Mouse (Mus musculus) gastrocnemius, adult 8-10 months (tissue): ENCODE measurements around the gene Uvssa. TPM values are rescaled to one million over a fixed set of nuclear protein-coding genes. Genes with fewer than 3 reads are reported as not detected.

Source experiments
- DNase-seq, 2 experiments: peaks; one replicate each; pipeline ENCODE4 v3.0.0; 2022; ENCODE audit warnings: low spot score in 2 of 2
- total RNA-seq, 4 experiments: library from RNA; stranded (reverse); gene quantifications; 2 replicates each; pipeline ENCODE4 v1.2.4; 2022

Gene Uvssa
- total RNA-seq, 4 experiments from 2014 or later, result 1.6 to 2.4 (median 2.3) TPM

DNA sequence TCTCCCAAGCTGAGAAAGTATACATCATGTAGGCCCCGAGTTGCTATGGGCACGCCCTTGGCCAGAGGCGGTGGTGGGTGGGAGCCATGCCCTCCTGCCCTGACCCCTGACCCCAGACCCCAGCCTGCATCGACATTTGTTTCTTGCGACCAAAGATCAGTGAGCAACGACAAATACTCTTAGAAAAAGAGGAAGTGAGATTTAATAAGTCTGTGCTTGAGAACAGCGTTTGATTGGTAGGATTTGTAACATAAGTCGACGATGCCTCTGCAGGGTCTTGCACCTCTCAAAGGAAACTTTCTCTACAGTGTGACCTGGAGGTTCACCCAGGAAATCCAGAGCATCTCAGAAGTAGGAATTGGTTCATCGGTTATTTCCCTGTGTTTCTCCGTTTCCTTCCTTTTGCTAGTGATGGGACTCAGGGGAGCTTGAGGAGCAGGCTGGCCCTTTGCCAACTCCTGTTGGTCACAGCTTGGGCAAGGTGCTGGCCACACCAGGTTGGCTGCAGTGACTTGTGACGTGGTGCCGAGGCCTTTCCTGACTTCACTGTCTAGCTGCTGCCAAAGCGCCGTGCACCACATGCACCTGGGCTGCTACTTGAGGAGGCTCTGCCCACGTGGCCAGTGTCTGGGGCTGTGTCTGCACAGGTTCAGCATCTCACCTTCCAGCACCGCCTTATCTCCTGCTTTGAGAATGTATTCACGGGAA, 5.9 kb upstream of the Uvssa start:
- DNase-seq, result no peak

DNA sequence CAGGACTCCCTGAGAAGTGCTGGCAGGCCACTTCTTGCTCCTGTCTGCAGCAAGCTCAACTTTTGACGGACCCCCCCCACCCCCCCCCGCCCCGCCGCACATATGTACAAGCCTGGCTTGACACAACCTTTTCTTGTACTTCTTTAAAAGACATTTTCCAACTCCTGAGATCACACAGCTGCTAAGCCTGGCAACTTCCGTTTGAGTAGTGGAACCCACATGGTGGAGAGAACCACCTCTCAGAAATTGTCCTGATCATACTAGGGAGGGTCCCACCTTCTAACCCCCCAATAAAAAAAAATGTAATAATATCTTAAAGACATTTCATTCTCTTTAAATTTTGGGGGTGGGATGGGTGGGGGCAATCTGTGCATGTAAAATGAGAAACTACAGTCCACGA, 1.2 kb upstream of the Uvssa start:
- DNase-seq, result no peak

DNA sequence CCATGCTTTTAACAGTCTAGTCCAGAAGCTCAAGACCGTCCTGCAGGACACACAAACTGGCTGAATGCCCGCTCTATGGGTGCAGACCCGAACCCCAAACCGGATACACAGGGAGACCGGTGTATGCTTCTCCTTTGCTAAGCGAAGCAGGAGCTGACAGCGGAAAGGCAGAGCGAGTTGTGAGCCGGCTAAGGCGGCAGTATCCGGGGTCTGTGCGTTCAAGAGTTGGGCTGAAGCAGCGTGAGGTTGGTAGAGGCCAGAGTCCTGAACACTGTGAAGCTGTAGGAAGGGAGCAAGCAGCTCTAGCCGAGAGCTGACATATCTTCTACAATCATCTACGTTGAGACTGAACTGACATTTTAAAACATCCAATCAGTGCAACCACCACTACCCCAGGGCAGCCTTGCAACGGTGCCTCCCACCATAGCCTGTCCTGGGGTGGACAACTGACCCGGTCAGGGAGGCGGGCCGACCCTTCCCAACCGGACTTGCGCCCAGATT, 498 bp upstream of the Uvssa start:
- no peak for DNase-seq

DNA sequence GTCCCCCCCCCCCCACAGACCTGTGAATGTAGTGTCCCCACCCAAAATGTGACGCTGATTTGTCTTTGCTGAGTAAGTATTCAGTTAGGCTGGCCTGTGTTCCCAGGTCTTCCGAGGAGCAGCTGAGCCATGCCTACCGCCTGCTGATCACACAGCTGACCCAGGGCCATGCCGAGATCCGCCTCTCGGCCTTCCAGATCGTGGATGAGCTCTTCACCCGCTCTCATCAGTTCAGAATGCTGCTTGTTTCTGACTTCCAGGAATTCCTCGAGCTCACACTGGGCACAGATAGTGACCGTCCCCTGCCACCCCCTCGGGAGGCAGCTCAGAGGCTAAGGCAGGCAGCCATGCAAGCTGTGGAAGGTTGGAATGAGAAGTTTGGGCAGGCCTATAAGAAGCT, 9.2 kb downstream of the Uvssa start:
- DNase-seq, result no peak

DNA sequence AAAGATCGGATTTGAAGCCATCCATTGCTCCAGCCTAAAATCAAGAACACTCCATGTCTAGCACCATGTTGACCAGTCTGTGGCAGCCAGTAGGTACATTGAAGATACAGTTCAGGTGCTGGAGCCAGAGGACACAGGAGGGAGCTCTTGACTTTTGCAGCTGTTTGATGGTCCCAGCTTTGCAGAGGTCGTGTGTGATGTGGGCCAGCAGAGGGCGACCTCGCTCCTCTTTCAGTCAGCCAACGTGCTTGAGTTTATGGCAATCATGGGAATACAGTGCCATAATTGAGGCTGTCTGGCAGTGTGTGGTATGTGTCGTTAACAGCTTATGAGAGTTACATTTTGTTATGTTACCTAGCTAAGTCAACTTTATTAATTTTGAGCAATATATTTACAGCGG, 15.5 kb downstream of the Uvssa start:
- peak; percentile 57 to 63 for DNase-seq

DNA sequence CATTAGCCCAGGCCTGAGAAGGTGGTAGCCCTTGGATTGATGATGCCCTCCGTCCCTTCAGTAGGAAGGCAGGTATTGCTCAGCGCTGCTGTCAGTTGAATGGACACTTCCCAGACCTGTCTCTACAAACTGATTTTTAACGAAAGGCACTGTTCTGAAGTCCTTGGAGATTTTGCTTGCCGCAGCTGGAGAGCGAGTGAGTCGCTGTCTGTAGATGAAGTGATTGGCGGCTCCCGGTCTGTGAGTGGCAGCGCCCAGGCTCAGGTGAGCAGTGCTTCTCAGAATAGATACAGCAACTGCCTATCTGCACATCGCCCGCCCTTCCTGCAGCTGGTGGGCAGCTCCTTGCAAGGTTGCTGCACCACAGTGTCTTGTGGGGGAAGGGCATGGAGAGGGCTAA, 17.3 kb downstream of the Uvssa start:
- DNase-seq, result no peak

DNA sequence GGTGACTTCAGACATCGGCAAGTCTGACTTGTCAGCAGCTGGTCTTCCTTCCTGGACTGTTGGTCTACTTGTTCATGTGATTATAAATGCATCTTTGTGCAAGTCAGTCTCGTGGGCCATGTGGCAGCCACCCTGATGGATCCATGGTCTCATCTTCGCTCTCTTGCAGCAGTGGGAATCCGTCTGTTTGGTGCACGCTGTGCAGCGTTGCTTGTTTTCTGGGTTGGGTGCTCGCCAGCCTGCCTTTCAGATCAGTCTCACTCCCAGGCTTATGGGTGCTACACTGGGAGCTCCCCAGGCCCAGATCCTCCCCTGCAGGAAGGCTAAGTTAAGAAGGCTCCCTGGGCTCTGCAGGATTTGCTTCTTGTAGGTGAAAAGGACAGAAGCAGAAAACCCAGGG, 18.5 kb downstream of the Uvssa start:
- DNase-seq, result no peak

DNA sequence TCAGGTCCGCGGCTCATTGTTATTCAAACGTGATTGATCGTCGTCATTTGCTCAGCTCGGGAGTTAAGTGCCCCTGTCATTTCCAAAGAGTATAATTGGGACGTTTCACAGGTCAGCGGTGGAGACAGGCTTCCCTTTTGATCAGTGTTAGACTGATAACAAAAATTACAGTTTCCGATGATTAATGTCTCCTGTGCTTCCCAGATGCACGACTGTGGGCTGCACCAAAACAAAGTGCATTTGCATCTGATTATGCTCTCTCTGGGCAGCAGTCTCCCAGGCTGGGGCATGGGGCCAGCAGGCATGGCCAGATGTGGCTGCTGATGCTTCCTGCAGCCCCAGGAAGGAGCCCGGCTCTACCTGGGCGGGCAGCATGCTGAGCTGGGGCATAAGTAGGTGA, 22.5 kb downstream of the Uvssa start:
- no peak for DNase-seq

DNA sequence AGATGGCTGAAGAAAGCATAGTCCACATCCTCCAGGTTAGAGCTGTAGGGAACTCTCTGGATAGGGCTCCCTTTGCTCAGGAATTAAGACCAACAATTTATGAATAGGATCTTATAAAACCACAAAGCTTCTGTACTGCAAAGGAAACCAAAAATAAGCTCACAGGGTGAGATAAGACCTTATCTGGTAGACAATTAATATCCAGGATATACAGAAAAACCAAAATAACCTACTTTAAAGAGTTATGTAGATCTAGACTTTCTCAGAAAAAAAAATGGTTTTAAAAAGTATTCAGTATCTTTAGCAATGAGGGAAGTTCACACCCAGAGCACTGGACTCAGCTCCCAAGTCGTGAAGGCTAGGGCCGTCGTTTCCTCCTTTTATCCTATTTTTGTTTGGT, 42.0 kb downstream of the Uvssa start:
- DNase-seq, result no peak

DNA sequence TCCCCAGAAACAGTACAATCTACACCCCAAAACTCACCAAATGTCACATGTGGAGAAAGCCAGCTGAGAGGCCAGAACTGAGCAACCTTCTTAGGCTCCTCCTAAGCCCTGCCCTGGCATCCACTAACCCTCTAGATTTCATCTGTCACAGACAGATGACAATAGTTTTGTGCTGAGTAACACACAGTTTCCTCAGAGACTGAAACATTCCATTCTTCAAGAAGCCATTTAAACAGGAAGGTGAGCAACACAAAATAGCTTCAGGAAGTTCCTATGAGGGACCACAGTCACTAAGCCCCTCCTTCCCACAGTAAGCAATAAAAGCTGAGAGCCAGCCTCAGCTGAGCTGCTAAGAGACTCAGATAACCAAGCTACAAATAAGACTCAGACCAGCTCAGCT, 49.1 kb downstream of the Uvssa start:
- DNase-seq, result no peak

DNA sequence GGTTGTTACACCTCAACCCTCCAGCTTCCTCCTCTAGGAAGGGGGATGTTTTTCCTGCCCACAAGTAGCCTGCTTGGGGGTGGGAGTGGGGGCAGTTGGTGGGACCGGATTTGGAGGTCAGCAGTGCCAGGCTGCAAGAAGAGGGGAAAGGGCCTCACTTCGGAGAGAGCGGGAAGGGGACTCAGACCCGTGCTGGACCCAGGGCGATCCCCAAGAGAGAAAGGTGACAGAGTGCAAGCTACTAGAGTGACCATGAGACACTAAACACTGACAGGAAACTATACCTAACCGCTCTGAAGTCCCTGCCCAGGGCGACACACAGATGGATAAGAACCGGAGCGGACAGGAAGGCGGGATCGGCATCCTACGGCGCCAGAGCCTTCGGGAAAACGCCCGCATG, 51.8 kb downstream of the Uvssa start:
- DNase-seq, result no peak

DNA sequence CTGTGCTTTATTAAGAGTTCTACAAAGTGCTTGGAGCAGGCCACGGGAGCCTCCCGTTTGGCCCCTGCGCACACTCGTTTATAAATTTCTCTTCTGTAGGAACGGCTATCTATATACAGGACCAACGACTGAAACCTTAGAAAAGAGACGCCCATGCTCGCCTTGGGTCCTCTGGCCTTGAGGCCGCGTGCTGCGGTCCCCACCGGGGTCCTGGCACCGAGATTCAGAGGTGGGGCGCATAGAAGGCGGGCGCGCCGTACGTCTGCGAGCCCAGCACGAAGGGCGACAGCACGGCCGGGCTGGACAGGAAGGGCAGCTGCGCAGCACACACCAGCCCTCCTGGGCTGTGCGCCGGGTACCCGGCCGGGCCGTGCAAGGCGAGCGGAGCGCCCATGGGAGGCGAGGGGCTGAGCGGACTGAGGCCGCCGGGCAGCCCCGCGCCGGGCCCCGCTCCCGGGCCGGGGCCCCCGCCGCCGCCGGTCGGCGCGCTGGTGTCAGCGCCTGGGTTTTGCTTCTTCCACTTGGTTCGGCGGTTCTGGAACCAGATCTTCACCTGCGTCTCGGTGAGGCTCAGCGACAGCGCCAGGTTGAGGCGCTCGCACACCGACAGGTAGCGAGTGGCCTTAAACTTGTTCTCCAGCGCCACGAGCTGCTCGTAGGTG, 52.3 kb downstream of the Uvssa start:
- no peak for DNase-seq

DNA sequence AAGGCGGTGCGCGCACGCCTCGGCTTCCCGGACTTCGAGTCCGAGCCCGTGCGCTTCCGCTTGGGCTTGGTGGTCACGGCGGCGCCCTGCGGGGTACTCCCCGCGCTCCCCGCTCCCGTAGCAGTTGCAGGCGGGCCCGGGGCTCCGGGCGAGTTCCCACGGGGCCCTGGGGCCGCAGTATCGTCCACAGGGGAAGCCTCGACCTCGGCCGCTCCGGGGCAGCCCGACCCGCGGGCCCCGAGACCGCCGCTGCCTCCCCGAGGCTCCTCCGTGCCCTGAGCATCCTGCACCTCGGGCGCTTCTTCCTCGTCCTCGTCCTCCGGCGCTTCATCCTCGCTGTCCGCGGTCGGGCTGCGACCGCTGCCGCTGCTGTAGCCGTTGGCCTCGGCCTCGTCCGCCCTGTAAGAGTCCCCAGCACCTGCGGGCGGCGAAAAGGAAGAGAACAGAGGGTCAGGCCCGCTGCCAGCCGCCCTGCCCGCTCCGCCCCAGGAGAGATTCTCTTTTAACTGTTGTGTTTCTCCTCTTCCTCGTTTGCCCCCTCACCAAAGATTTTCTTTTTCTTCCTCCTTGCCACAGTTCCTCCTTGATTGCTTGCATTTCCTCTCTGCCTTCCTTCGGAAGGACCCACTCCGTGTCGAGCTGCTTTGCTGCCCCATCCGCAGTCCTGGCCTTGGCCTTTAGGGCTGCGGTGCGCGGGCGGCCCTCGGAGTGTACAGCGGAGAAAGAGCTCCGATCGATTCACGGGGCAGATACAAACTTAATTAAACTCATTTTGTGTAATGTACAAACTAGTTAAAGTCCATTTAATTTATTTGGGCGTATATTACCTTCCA, 53.0 kb downstream of the Uvssa start:
- no peak for DNase-seq

DNA sequence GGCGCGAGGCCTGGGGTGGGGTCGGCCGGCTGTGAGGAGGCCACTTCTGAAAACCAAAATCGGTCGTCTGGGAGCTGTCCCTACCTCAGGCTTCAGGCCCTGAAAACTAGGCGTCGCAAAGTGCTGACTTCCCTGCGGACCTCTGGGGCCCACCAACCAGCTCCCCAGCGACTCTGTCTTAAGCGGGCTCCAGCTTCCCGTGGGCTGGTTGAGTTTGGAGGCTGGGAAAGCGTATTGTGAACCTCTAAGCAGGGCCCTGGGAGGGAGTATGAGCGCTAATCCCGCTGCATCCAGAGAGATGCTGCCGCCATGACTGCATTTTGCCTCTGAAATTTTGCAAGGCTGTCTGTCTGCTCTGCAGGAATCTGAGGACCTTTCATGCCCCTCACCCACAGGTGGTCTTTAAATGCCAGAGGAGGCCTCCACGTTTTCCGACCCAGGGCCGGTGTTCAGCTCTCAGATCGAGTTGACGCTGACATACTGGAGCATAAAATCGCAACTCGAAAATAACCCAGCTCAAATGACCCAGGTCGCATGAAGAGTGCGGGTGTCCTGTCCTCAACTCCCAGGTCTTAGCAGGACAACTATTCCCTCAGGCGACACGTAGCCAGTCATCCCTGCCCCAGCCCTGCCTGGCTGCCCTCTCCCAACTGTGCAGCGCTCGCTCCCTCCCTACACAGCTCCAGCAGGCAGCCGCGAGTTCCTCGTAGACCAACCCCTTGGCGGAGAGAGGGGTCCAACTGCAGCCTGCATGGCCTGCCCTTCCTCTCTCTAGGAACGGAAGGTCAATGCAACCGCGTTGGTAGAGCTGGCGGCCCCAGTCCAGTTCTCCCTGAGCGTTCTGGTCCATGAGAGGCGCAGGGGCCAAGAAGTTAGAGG, 53.9 kb downstream of the Uvssa start:
- DNase-seq, result no peak

DNA sequence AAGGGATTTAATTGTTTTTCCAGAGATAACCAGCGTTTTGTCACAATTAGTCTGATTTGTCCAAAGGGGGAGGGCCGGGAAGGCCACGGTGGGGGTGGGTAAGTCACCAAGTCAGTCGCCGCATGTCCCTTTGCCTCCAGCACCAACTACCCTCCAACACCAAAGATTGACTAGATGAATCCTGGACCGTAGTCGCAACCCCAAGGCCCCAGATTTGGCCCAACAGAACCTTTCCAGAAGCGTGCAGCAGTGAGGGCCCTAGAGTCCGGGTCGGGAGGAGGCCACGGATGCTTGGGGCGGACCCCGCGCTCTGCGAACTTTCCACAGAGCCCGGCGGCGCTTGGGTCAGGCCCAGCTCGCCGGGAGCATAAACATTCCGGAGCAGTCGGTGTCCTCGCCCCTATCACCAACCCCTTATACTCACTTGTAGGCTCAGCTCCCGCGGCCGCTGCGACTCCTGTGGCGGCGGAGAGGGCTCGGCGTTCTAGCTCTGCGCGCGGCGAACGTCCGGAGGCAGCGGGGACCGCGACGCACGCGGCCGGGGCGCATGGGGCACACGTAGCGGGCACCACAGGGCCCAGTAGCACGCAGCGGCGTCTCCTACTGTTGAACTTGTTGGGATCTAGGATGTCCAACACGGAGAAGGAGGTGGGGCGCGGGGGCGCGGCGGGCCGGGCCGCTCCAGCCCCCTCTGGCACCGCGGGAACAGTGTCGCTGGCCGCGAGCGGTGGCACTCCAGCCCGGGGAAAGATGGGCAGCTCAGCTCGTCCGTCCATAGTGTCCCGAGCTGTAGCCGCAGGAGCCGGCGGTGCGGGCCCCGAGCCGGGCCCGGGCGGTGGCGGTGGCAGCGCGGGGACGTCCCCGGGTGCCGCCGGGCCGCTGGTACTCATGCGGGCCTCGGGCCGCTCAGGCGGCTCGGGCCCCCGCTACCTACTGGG, 55.1 kb downstream of the Uvssa start, which contains the start of gene Nkx1-1:
Gene Nkx1-1, minus strand, starts transcription at position 776 of the 938 bp plus-strand sequence.
- DNase-seq, result no peak

DNA sequence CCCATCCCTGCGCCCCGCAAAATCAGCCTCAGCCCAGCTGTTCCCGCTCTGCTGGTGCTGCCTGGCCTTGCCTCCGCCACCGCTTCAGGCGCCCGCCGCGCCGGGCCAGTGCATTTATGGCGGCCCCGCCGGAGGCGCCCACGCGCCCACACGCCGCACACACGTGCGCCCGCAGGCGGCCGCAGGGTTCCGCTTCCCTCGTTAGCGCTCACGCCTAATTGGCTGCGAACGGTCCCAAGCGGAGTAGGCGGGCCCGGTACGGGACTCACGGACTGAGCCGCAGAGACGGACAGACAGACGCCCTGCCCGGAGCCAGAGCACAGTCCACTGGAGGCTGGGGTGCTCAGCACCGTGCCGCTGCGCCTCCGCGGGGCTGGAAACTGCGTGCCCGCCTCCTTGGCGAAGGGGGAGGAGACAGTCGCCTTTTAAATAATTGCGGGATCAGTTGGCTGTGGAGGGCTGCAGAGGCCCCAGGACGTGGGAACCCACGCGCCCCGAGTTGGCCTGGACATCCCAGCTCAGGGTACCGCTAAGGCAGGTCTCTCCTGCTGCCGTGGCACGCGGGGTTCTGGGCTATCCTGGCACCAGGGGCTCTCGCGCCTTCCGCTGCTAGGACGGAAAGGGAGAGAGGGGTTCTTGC, 55.9 kb downstream of the Uvssa start:
- no peak for DNase-seq

DNA sequence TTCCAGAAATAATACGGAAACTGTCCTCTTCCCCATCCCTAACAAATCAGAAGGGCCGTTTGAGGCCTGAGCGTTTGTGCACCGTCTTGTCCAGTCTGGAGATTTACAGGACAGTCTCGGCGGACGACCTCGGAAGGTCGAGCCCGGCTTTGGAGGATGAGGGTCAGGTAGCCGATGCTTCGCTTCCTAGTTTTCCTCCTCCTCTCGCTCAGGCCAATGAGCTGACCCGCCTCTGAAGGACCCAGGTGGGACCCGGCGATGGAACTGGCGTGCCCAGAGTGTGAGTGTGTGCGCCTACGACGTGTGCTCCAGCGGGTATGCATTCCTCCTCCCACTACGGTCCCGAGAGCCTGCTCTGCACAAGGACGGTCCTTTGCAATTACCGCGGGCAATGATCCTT, 56.8 kb downstream of the Uvssa start:
- no peak for DNase-seq

DNA sequence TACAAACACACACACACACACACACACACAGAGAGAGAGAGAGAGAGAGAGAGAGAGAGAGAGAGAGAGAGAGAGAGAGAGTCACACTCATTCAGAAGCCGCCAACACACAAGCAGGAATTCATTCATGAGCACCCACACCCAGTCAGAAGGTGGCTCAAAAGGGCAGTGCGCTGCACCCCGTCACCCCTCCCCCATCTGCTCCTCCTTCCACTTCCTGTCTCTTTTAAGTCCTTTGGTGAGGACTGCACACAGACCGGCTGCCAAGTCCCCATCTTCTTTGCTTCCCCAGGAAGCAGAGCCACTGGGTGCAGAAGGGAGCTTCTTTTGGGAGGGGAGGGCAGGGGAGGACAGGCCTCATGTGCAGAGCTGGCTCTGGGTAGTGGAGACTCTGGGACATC, 57.6 kb downstream of the Uvssa start:
- no peak for DNase-seq

DNA sequence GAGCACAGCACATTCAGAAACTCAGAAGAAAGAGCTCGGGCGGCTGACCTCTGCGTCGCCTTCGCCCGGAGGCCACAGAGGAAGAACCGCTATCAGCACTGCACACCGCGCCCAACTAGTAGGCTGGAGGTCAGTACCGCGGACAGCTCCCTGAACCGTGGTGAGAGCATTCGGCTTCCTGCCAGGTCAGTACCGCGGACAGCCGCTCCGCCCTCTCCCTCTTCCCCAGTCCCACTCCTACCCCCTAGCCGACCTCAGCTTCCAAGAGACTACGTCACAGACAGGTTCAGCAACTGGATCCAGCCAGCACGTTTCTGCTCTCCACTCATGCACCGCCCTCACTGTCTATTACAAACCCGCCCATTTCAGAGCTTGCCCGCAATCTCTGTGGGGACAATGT, 59.9 kb downstream of the Uvssa start:
- peak; percentile 74 to 76 for DNase-seq
